Mouse (Mus musculus) left cerebral cortex, postnatal 10 days (tissue): ENCODE data around the gene Shcbp1l. TPM values are rescaled to one million over a fixed set of nuclear protein-coding genes. Genes with fewer than 3 reads are reported as not detected.
"Not testable (repeated sequence)": the region's sequence is repeated elsewhere in the genome, so short reads cannot be mapped to it uniquely, and the experiment has no call there.

Experiments used
- DNase-seq, 2 experiments: peaks; one replicate each; pipeline ENCODE4 v3.0.0; 2021 to 2022; ENCODE audit warnings: low spot score in 2 of 2, mixed read lengths in 1 of 2; ENCODE audit errors: extremely low spot score in 1 of 2
- intact Hi-C: fragments of 180-260 bp; cut with DNase I; formaldehyde crosslinking; loops from one replicate; pipeline ENCODE4 v1.15.1; 2025
- total RNA-seq, 2 experiments: library from RNA; stranded (reverse); gene quantifications; 2 replicates each; pipeline ENCODE4 v1.2.3; 2021

Shcbp1l gene
- 1 to 10 TPM; 2.7 to 3.2 TPM for total RNA-seq

- DNase-seq, result peak; percentile 69 to 89
- intact Hi-C loops, result no loop called here
Measured at GRCm38 (mm10) chr1:153424770-153425584, at the start of gene Shcbp1l. TSS of gene Shcbp1l (plus strand) at chr1:153425162.

GRCm38 (mm10) chr1:153376446-153376845, 48.5 kb upstream of the Shcbp1l start:
- DNase-seq, result no peak

DNA sequence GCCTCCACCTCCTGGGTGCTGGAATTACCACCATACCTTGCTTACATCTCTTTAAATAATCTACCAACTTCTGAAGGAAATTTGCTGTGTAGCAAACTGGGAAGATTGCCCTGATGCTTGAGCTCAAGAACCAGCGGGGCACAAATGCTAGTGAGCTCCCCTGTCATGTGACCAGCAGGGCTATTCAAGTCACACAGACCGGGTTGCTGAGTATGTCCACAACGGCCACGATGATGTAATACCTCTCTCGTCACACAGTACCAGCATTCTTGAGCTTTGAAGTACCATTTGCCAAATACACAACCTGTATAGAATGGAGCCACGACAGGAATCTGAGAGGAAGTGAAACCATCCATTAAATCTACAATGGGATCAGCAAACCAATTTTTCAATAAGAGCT, 46.4 kb upstream of the Shcbp1l start:
- DNase-seq, result no peak
- intact Hi-C loops, result no loop called here

More at GRCm38 (mm10) chr1:153376446-153376845, 48.5 kb upstream of the Shcbp1l start:
- intact Hi-C loops, result no loop called here

GRCm38 (mm10) chr1:153379832-153380231, 45.1 kb upstream of the Shcbp1l start:
- DNase-seq, result no peak
- intact Hi-C loops, result loop anchor here (5.0 kb wide), 1 partner anchor 33 kb away; no protein-coding TSS in a partner anchor

- intact Hi-C loops, result loop anchor here (5.0 kb wide), 1 partner anchor 34 kb away; no protein-coding TSS in a partner anchor
- DNase-seq, result no peak
Measured at GRCm38 (mm10) chr1:153380746-153381282, 44.1 kb upstream of the Shcbp1l start.

GRCm38 (mm10) chr1:153385081-153385480, 39.9 kb upstream of the Shcbp1l start:
- intact Hi-C loops, result loop anchor here (5.0 kb wide), 1 partner anchor 283 kb away; no protein-coding TSS in a partner anchor
- DNase-seq, result no peak

- intact Hi-C loops, result loop anchor here (5.0 kb wide), 1 partner anchor 283 kb away; no protein-coding TSS in a partner anchor
- DNase-seq, result not testable (repeated sequence)
Measured at GRCm38 (mm10) chr1:153385661-153386060, 39.3 kb upstream of the Shcbp1l start.

GRCm38 (mm10) chr1:153386271-153387069, 38.5 kb upstream of the Shcbp1l start:
- intact Hi-C loops, result loop anchor here (5.0 kb wide), 1 partner anchor 284 kb away; no protein-coding TSS in a partner anchor
- peak; percentile 63 to 84 for DNase-seq

- DNase-seq, intact Hi-C loops: not testable (repeated sequence)
Measured at GRCm38 (mm10) chr1:153395706-153396105, 29.3 kb upstream of the Shcbp1l start.

DNA sequence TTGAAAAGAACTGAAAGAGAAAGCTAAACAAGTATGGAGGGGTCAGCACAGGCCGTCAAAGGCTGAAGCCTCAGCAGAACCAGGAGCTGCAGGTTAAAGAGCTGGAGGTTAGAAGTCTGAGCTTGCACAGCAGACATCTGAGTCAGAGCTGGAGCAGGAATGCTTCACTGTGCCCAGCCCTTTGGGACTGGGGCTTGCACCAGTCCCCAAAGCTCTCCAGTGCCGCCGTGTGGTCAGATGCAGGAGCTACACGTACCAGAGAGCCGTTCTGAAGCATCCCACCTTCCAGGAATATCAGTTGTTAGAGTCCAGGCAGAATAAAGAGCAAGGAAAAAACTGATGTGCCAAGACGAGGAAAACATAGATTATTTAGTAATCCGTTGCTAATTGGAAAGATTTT, 23.2 kb upstream of the Shcbp1l start:
- intact Hi-C loops, result no loop called here
- peak in 1 of 2 experiments; percentile 73 for DNase-seq

GRCm38 (mm10) chr1:153407641-153408040, 17.3 kb upstream of the Shcbp1l start:
- intact Hi-C loops, DNase-seq: not testable (repeated sequence)

DNA sequence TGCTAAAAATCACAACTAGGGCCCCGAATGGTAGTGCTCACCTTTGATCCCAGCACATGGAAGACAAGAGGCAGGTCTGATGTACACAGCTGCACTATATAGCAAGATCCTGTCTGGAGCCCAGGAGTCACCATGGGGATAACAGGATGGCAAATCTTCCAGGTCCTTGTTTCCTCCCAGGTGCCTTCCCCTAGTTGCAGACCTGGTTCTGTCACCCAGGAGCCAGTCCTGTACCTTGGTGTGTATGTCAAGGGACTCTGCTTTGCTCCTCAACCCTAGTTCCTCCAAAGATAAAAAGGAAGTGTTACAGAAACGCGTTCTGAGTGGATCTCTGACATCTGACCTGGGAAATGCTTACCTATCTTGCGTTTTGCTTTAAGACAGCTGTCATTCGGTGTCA, 16.7 kb upstream of the Shcbp1l start:
- DNase-seq, intact Hi-C loops: not testable (repeated sequence)

- DNase-seq, intact Hi-C loops: not testable (repeated sequence)
Measured at GRCm38 (mm10) chr1:153410915-153411314, 14.0 kb upstream of the Shcbp1l start.

GRCm38 (mm10) chr1:153411723-153412122, 13.2 kb upstream of the Shcbp1l start:
- no peak for DNase-seq
- intact Hi-C loops, result no loop called here

- intact Hi-C loops, DNase-seq: not testable (repeated sequence)
Measured at GRCm38 (mm10) chr1:153412663-153413396, 12.1 kb upstream of the Shcbp1l start.

DNA sequence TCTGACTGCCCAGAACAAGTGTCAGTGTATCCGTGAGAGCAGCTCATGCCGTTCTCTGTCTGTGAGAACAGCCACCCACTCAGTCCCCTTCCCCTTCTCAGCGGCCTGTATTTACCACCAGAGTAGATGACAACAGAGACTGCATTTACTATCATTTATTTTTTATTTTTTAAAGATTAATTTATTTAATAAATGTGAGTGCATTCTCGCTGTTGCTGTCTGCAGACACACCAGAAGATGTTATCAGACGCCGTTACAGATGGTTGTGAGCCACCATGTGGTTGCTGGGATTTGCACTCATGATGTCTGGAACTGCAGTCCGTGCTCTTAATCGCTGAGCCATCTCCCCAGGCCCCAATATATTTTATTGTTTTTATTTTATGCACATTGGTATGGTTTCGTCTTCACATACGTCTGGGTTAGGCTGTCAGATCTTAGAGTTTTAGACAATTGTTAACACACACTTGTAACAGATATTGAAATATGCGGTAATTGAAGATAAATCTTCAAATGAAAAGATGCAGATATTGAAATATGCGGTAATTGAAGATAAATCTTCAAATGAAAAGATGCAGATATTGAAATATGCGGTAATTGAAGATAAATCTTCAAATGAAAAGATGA, 11.5 kb upstream of the Shcbp1l start:
- DNase-seq, result peak in 1 of 2 experiments; percentile 42
- intact Hi-C loops, result not testable (repeated sequence)

DNA sequence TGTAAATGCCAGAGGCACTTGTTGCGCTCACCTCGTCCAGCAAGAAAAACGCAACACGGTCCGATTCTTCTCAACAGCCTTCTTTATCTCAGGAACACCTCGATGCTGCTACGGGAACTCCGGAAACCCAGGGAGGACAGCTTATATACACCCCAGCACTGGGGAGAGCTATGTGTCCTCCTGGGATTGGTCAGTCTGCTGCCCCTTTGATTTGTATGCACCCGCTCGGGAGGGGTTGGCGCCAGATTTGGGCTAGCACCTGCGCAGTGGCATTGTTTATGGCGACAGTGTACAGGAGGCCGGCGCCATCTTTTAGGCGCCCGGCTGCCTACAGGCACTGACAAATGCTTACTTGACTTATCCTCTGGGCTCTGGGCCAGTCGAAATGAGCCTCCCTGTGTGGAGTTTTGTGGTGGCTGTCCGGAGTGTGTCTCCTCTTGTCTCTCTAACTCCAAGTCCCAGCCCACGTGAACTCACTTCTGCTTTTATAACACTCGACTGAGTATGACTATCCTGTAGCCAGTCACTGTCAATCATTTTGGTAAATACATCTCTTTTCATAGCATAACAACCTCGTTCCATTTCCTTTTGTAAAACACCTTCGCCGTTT, 10.7 kb upstream of the Shcbp1l start:
- intact Hi-C loops, result not testable (repeated sequence)
- DNase-seq, result peak; percentile 79 to 87

GRCm38 (mm10) chr1:153414962-153415361, 10.0 kb upstream of the Shcbp1l start:
- intact Hi-C loops, result no loop called here
- peak; percentile 20 to 67 for DNase-seq
